Mouse (Mus musculus): ENCODE results near the gene Grin2a. TPM values are rescaled to one million over a fixed set of nuclear protein-coding genes. Genes with fewer than 3 reads are reported as not detected.

Gene Grin2a
- polyA plus RNA-seq, 1 experiment, result not detected

- no peak overlapping the region for H3K4me3 ChIP-seq (ENCODE audit: insufficient read depth, low read depth, low read length)
- H3K27ac ChIP-seq (ENCODE audit: insufficient read depth, low read depth, low read length), result no peak overlapping the region
- H3K4me1 ChIP-seq (ENCODE audit: control insufficient read depth, insufficient read depth, low read length), result no peaks in the 10 kb centered on the region
- DNase-seq, result no peak
- no peaks in the 10 kb centered on the region for H3K27me3 ChIP-seq (replicated peaks; ENCODE audit: control insufficient read depth, insufficient read depth, low read length)
- WGBS, result 74% methylated on average over 3 of the region's 3 CpGs
- no peaks in the 10 kb centered on the region for H3K36me3 ChIP-seq (ENCODE audit: control insufficient read depth, insufficient read depth, low read length)
- TF ChIP-seq POLR2A (IDR thresholded peaks at IDR 0.05; ENCODE audit: low read depth, low read length) (no peak), CTCF (conservative IDR thresholded peaks at IDR 0.05; ENCODE audit: insufficient read depth, insufficient read length, low read depth, low read length) (no peak; the same call in 1 of the 2 replicates)
Observed at GRCm38 (mm10) chr16:9865710-9866109, 129.7 kb downstream of the Grin2a start.

- Histone ChIP-seq H3K36me3 (ENCODE audit: control insufficient read depth, insufficient read depth, low read length) (no peaks in the 10 kb centered on the region), H3K27me3 (replicated peaks; ENCODE audit: control insufficient read depth, insufficient read depth, low read length) (no peaks in the 10 kb centered on the region), H3K4me3 (ENCODE audit: insufficient read depth, low read depth, low read length) (no peak overlapping the region), H3K4me1 (ENCODE audit: control insufficient read depth, insufficient read depth, low read length) (no peaks in the 10 kb centered on the region), H3K27ac (ENCODE audit: insufficient read depth, low read depth, low read length) (no peak overlapping the region)
- WGBS, result 73% methylated on average over 4 of the region's 4 CpGs
- no peak for TF ChIP-seq CTCF (conservative IDR thresholded peaks at IDR 0.05; ENCODE audit: insufficient read depth, insufficient read length, low read depth, low read length)
- TF ChIP-seq POLR2A (IDR thresholded peaks at IDR 0.05; ENCODE audit: low read depth, low read length), result no peak
- no peak for DNase-seq
Observed at GRCm38 (mm10) chr16:9865039-9865438, 130.3 kb downstream of the Grin2a start.

GRCm38 (mm10) chr16:9857758-9858157 lies 137.6 kb downstream of the Grin2a start:
- WGBS, result 85% methylated on average over 2 of the region's 2 CpGs
- Histone ChIP-seq H3K4me3 (ENCODE audit: insufficient read depth, low read depth, low read length) (no peak overlapping the region), H3K27ac (ENCODE audit: insufficient read depth, low read depth, low read length) (no peak overlapping the region), H3K4me1 (ENCODE audit: control insufficient read depth, insufficient read depth, low read length) (no peaks in the 10 kb centered on the region), H3K36me3 (ENCODE audit: control insufficient read depth, insufficient read depth, low read length) (no peaks in the 10 kb centered on the region), H3K27me3 (replicated peaks; ENCODE audit: control insufficient read depth, insufficient read depth, low read length) (no peaks in the 10 kb centered on the region)
- TF ChIP-seq CTCF (conservative IDR thresholded peaks at IDR 0.05; ENCODE audit: insufficient read depth, insufficient read length, low read depth, low read length) (no peak), POLR2A (IDR thresholded peaks at IDR 0.05; ENCODE audit: low read depth, low read length) (no peak)
- no peak for DNase-seq

- TF ChIP-seq CTCF (conservative IDR thresholded peaks at IDR 0.05; ENCODE audit: insufficient read depth, insufficient read length, low read depth, low read length), result no peak
- H3K4me3 ChIP-seq (ENCODE audit: insufficient read depth, low read depth, low read length), result no peak overlapping the region
- H3K27ac ChIP-seq (ENCODE audit: insufficient read depth, low read depth, low read length), result no peak overlapping the region
- DNase-seq, result no peak
- no peaks in the 10 kb centered on the region for H3K36me3 ChIP-seq (ENCODE audit: control insufficient read depth, insufficient read depth, low read length)
- WGBS, result 87% methylated on average over 12 of the region's 12 CpGs
- no peaks in the 10 kb centered on the region for H3K27me3 ChIP-seq (replicated peaks; ENCODE audit: control insufficient read depth, insufficient read depth, low read length)
- H3K4me1 ChIP-seq (ENCODE audit: control insufficient read depth, insufficient read depth, low read length), result no peaks in the 10 kb centered on the region
Observed at GRCm38 (mm10) chr16:9851265-9851988, 143.9 kb downstream of the Grin2a start.

GRCm38 (mm10) chr16:9841496-9841895 lies 153.9 kb downstream of the Grin2a start:
- DNase-seq, result no peak
- no peaks in the 10 kb centered on the region for H3K36me3 ChIP-seq (ENCODE audit: control insufficient read depth, insufficient read depth, low read length)
- H3K27me3 ChIP-seq (replicated peaks; ENCODE audit: control insufficient read depth, insufficient read depth, low read length), result no peaks in the 10 kb centered on the region
- H3K4me1 ChIP-seq (ENCODE audit: control insufficient read depth, insufficient read depth, low read length), result no peaks in the 10 kb centered on the region
- WGBS, result 61% methylated on average over 3 of the region's 3 CpGs
- TF ChIP-seq POLR2A (IDR thresholded peaks at IDR 0.05; ENCODE audit: low read depth, low read length) (no peak), CTCF (conservative IDR thresholded peaks at IDR 0.05; ENCODE audit: insufficient read depth, insufficient read length, low read depth, low read length) (no peak)
- no peak overlapping the region for H3K4me3 ChIP-seq (ENCODE audit: insufficient read depth, low read depth, low read length)
- H3K27ac ChIP-seq (ENCODE audit: insufficient read depth, low read depth, low read length), result no peak overlapping the region

GRCm38 (mm10) chr16:9836542-9836941 lies 158.8 kb downstream of the Grin2a start:
- Histone ChIP-seq H3K4me3 (ENCODE audit: insufficient read depth, low read depth, low read length) (no peak overlapping the region), H3K27ac (ENCODE audit: insufficient read depth, low read depth, low read length) (no peak overlapping the region), H3K27me3 (replicated peaks; ENCODE audit: control insufficient read depth, insufficient read depth, low read length) (no peaks in the 10 kb centered on the region), H3K36me3 (ENCODE audit: control insufficient read depth, insufficient read depth, low read length) (no peaks in the 10 kb centered on the region), H3K4me1 (ENCODE audit: control insufficient read depth, insufficient read depth, low read length) (no peaks in the 10 kb centered on the region)
- 31% methylated on average over 8 of the region's 8 CpGs for WGBS
- TF ChIP-seq CTCF (conservative IDR thresholded peaks at IDR 0.05; ENCODE audit: insufficient read depth, insufficient read length, low read depth, low read length) (no peak), POLR2A (IDR thresholded peaks at IDR 0.05; ENCODE audit: low read depth, low read length) (no peak)
- no peak for DNase-seq

GRCm38 (mm10) chr16:9834236-9834635 lies 161.1 kb downstream of the Grin2a start:
- WGBS, result 67% methylated on average over 2 of the region's 2 CpGs
- Histone ChIP-seq H3K36me3 (ENCODE audit: control insufficient read depth, insufficient read depth, low read length) (no peaks in the 10 kb centered on the region), H3K4me3 (ENCODE audit: insufficient read depth, low read depth, low read length) (no peak overlapping the region), H3K27me3 (replicated peaks; ENCODE audit: control insufficient read depth, insufficient read depth, low read length) (no peaks in the 10 kb centered on the region), H3K27ac (ENCODE audit: insufficient read depth, low read depth, low read length) (no peak overlapping the region), H3K4me1 (ENCODE audit: control insufficient read depth, insufficient read depth, low read length) (no peaks in the 10 kb centered on the region)
- DNase-seq, result no peak
- TF ChIP-seq POLR2A (IDR thresholded peaks at IDR 0.05; ENCODE audit: low read depth, low read length), result no peak
